Mouse (Mus musculus) myocyte (in vitro differentiated cells): ENCODE measurements around the gene Wdr25.

ENCODE experiments used
- CEBPB ChIP-seq: IDR thresholded peaks from 2 replicates; pipeline ENCODE4 v1.6.1; 2011; ENCODE audit warnings: mild to moderate bottlenecking, moderate library complexity; ENCODE audit not compliant: poor library complexity, insufficient read depth, severe bottlenecking
- E2F4 ChIP-seq: IDR thresholded peaks from one replicate; pipeline ENCODE4 v1.6.1; 2011; ENCODE audit warnings: mild to moderate bottlenecking, control low read depth, moderate library complexity; ENCODE audit not compliant: insufficient read depth
- MAX ChIP-seq: IDR thresholded peaks from one replicate; pipeline ENCODE4 v1.6.1; 2011; ENCODE audit warnings: low read depth, mild to moderate bottlenecking, control low read depth
- MYOD1 ChIP-seq, 3 experiments: IDR thresholded peaks; one replicate each; pipeline ENCODE4 v1.6.1; 2011; ENCODE audit warnings: control low read depth in 2 of 3, low read depth in 2 of 3, mild to moderate bottlenecking in 2 of 3, moderate library complexity in 1 of 3; ENCODE audit not compliant: insufficient read length in 2 of 3, control insufficient read depth in 1 of 3
- POLR2A ChIP-seq: IDR thresholded peaks from one replicate; pipeline ENCODE4 v1.6.1; 2011; ENCODE audit warnings: low read depth, mild to moderate bottlenecking, control low read depth, moderate library complexity; ENCODE audit not compliant: insufficient read length
- POLR2AphosphoS2 ChIP-seq: IDR thresholded peaks from one replicate; pipeline ENCODE4 v1.6.1; 2011; ENCODE audit warnings: low read depth, control low read depth; ENCODE audit not compliant: insufficient read length
- SRF ChIP-seq: IDR thresholded peaks from one replicate; pipeline ENCODE4 v1.6.1; 2011; ENCODE audit warnings: low read depth; ENCODE audit not compliant: control insufficient read depth, insufficient read length
- TCF12 ChIP-seq: IDR thresholded peaks from one replicate; pipeline ENCODE4 v1.6.1; 2011; ENCODE audit warnings: mild to moderate bottlenecking, control low read depth; ENCODE audit not compliant: poor library complexity, insufficient read depth, severe bottlenecking
- TCF3 ChIP-seq: IDR thresholded peaks from one replicate; pipeline ENCODE4 v1.6.1; 2011; ENCODE audit warnings: low read depth, control low read depth; ENCODE audit not compliant: insufficient read length
- USF1 ChIP-seq: IDR thresholded peaks from one replicate; pipeline ENCODE4 v1.6.1; 2011; ENCODE audit warnings: low read depth, mild to moderate bottlenecking, control low read depth, moderate library complexity

DNA sequence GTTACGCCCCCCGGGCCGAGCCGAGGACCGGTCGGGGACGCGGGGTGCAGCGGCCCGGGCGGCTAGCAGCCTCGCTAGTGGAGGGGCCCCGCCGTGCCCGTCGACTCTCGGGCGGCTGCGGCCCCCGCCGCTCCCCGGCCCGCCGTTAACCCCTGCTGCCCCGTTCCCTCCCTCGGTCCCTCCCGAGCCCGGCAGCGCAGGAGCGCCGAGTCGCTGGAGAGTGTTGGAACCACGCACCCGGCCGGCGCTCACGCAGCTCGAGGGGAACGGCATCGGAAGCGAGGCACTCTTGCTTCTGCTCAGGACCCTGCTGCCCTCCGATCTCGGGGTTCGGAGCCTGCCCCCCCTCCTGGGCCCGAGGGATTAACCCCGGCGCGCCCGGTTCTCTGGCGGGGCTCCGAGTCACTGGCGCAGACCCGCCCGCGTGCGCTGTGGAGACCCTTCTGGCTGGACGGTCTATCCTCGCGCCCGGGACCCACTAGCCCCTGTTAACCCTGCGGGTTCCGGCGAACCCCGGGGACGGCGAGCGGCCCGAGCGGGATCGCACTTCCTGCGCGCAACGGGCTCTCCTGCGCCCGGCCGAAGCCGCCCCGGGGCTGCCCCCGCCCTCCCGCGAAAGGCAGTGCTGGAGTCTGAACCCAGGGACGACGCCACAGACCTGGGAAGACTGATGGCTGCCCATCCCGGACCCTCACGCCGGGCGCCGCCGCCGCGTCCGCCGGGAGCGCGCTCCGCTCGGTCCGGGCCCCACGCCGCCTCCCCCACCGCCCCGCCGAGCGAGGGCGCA is 159.8 kb downstream of the Wdr25 start:
- no peak for TF ChIP-seq POLR2A
- no peak for TF ChIP-seq MAX
- no peak for TF ChIP-seq TCF12
- no peak for TF ChIP-seq USF1
- TF ChIP-seq POLR2AphosphoS2 = no peak
- no peak for TF ChIP-seq MYOD1 (IDR thresholded peaks at IDR 0.05; ENCODE audit: control insufficient read depth in 1 of 3, insufficient read length in 2 of 3, low read depth in 2 of 3)
- no peak for TF ChIP-seq CEBPB
- no peak for TF ChIP-seq SRF
- TF ChIP-seq TCF3 = no peak
- TF ChIP-seq E2F4 = no peak
